11 mouse cellular contexts compared by ENCODE assay signal in the genomic region with DNA sequence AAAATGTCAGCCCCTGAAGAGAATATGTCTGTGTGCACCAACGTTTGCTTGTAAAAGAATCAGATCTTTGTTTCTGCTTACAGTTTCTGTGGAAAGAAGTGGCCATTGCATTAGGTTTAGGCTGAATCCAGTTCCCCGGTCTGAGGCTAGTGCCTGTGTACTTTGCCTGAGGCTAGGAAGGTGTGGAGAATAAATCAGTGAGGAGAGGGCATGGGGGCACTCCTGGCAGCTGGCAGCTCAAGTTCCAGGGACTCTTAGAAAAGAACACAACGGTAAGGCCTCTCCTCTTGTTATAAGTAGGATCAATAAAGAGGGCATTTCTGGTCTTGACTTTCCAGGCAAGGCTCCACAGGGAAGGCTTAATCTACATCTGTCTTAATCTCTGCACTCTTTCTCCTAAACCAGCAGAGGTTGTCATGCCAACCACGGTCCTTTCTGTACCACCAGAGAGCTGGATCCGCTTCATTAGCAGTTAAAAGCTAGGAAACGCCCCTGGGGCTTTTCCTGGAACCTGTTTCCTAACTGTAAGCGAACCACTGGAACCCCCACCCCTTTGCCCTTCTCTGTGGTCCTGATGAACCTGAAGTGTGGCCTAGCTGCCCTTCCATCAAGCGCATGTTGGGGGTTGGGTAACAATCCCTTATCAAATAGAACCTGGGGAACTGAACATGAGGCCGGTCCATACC. TPM values are rescaled to one million over a fixed set of nuclear protein-coding genes. Genes with fewer than 3 reads are reported as not detected.
A peak's percentile ranks its signal among the peaks of the same experiment; 100 is the strongest.
DNase-seq lines count a peak whose midpoint lies in the region; ATAC-seq and TF ChIP-seq lines count a peak whose summit lies in the region.
"Had no signal": no experiment of that assay in that cellular context is flagged by ENCODE, and none has a peak within 500 bp of the region (broad histone marks: within the 10 kb centered on the region; RNA-seq: fewer than 3 reads in every experiment).

No protein-coding gene starts in this region.

- peak; percentile 47 for ATAC-seq in kidney, embryonic 16.5 days (ENCODE audit: low FRiP score, low TSS enrichment)
- peak; percentile 81 for ATAC-seq in hindbrain, embryonic 14.5 days (ENCODE audit: low FRiP score)
- peak; percentile 85 for ATAC-seq in midbrain, embryonic 15.5 days (replicated peaks)

- H3K4me2 ChIP-seq in kidney, embryonic 16.5 days (replicated peaks; ENCODE audit: low read depth, low read length), result no peak overlapping the region
- H3K4me2 ChIP-seq in hindbrain, embryonic 14.5 days (replicated peaks), result no peak overlapping the region
- no peak overlapping the region for H3K4me2 ChIP-seq in midbrain, embryonic 15.5 days

- H3K9ac ChIP-seq in kidney, embryonic 16.5 days (replicated peaks; ENCODE audit: low read length), result no peak overlapping the region; the same call in 1 of the 2 replicates
- H3K9ac ChIP-seq in hindbrain, embryonic 14.5 days, result no peak overlapping the region
- no peak overlapping the region for H3K9ac ChIP-seq in midbrain, embryonic 15.5 days

- peaks cover 14% of the 10 kb centered on the region for H3K4me1 ChIP-seq in kidney, embryonic 16.5 days (ENCODE audit: insufficient read depth, low read length)
- H3K4me1 ChIP-seq in kidney, adult 2 months (ENCODE audit: control insufficient read depth, insufficient read depth, low read length), result no peaks in the 10 kb centered on the region; the same call in 1 of the 2 replicates
- H3K4me1 ChIP-seq in hindbrain, embryonic 14.5 days (replicated peaks; ENCODE audit: control insufficient read depth, insufficient read depth, low read length), result 0 out of 2 replicates have a peak, but pooled peaks cover 11% of the 10 kb centered on the region
- H3K4me1 ChIP-seq in midbrain, embryonic 15.5 days, result peaks cover 15% of the 10 kb centered on the region

- TF ChIP-seq POLR2A in kidney, adult 2 months (IDR thresholded peaks at IDR 0.05; ENCODE audit: low read depth, low read length), result no peak

- no peak overlapping the region for H3K4me3 ChIP-seq in kidney, embryonic 16.5 days (ENCODE audit: low read length)
- H3K4me3 ChIP-seq in kidney, adult 2 months (ENCODE audit: insufficient read depth, low read depth, low read length), result no peak overlapping the region
- no peak overlapping the region for H3K4me3 ChIP-seq in hindbrain, embryonic 14.5 days (replicated peaks; ENCODE audit: low read length)
- H3K4me3 ChIP-seq in midbrain, embryonic 15.5 days, result no peak overlapping the region
- H3K4me3 ChIP-seq: left cerebral cortex, adult 2 months had no signal

- no peak for TF ChIP-seq CTCF in kidney, adult 2 months (conservative IDR thresholded peaks at IDR 0.05; ENCODE audit: insufficient read depth, insufficient read length, low read depth, low read length)

- H3K9me3 ChIP-seq in kidney, embryonic 16.5 days (ENCODE audit: low read length), result no peaks in the 10 kb centered on the region
- no peaks in the 10 kb centered on the region for H3K9me3 ChIP-seq in hindbrain, embryonic 14.5 days (ENCODE audit: control insufficient read depth, low read length)
- H3K9me3 ChIP-seq in midbrain, embryonic 15.5 days, result no peaks in the 10 kb centered on the region

- no peaks in the 10 kb centered on the region for H3K27me3 ChIP-seq in kidney, embryonic 16.5 days (ENCODE audit: insufficient read depth, low read length)
- H3K27me3 ChIP-seq in kidney, adult 2 months (replicated peaks; ENCODE audit: control insufficient read depth, insufficient read depth, low read length), result no peaks in the 10 kb centered on the region
- H3K27me3 ChIP-seq in hindbrain, embryonic 14.5 days (ENCODE audit: control insufficient read depth, insufficient read depth, low read length), result no peaks in the 10 kb centered on the region
- H3K27me3 ChIP-seq in midbrain, embryonic 15.5 days (replicated peaks), result no peaks in the 10 kb centered on the region

- H3K27ac ChIP-seq in kidney, embryonic 16.5 days (ENCODE audit: low read length), result peak overlapping the region; percentile 61; the same call in 1 of the 2 replicates
- no peak overlapping the region for H3K27ac ChIP-seq in kidney, adult 2 months (ENCODE audit: insufficient read depth, low read depth, low read length)
- peak overlapping the region; percentile 34; the same call in 1 of the 2 replicates for H3K27ac ChIP-seq in hindbrain, embryonic 14.5 days
- peak overlapping the region; percentile 55 for H3K27ac ChIP-seq in midbrain, embryonic 15.5 days
- H3K27ac ChIP-seq: left cerebral cortex, adult 2 months had no signal

- H3K36me3 ChIP-seq in kidney, embryonic 16.5 days (ENCODE audit: insufficient read depth, low read length), result no peaks in the 10 kb centered on the region
- H3K36me3 ChIP-seq in kidney, adult 2 months (ENCODE audit: control insufficient read depth, insufficient read depth, low read length), result no peaks in the 10 kb centered on the region
- H3K36me3 ChIP-seq in hindbrain, embryonic 14.5 days (replicated peaks; ENCODE audit: control insufficient read depth, insufficient read depth), result no peaks in the 10 kb centered on the region
- no peaks in the 10 kb centered on the region for H3K36me3 ChIP-seq in midbrain, embryonic 15.5 days (replicated peaks)

- WGBS in kidney, embryonic 16.5 days, result 38% methylated on average over 9 of the region's 9 CpGs
- WGBS in kidney, adult 2 months, result 63% methylated on average over 9 of the region's 9 CpGs
- 19% methylated on average over 9 of the region's 9 CpGs for WGBS in hindbrain, embryonic 14.5 days
- WGBS in midbrain, embryonic 15.5 days, result 14% methylated on average over 9 of the region's 9 CpGs

- DNase-seq in kidney, adult 2 months, result no peak
- peak; percentile 57 for DNase-seq in embryo, embryonic 11 days
- DNase-seq in hindbrain, embryonic 14.5 days (ENCODE audit: low spot score), result peak; percentile 55
- DNase-seq in cerebellum, postnatal 10 days, result no peak
- DNase-seq in gastrocnemius, adult 8-10 months (ENCODE audit: low spot score in 2 of 2), result no peak
- DNase-seq in gastrocnemius, adult 18-20 months (ENCODE audit: low spot score), result no peak
- DNase-seq: adrenal gland, postnatal 14 days; cerebellum, postnatal 25 days had no signal

RNA-seq across cellular contexts. Expression of gene Dapp1, which starts 4.3 kb away (rescaled TPM):
- 9.3 and 10.1 TPM in 2 replicates for polyA plus RNA-seq in kidney, embryonic 16.5 days (2015; fragmentation: Nextera tagmentation; extraction: Ambion mirVana)
- 1.7 and 2.3 TPM in 2 replicates for polyA plus RNA-seq in kidney, adult 2 months (2012; rRNA removed)
- polyA plus RNA-seq in hindbrain, embryonic 14.5 days (2014; fragmentation: Nextera tagmentation; extraction: Ambion mirVana), result 2.8 and 3.0 TPM in 2 replicates
- polyA plus RNA-seq in midbrain, embryonic 15.5 days (2015; fragmentation: Nextera tagmentation; extraction: Ambion mirVana), result 1.0 and 1.4 TPM in 2 replicates
- 1 to 10 TPM; 1.2 to 2.4 (median 1.9) TPM for total RNA-seq in gastrocnemius, adult 8-10 months (2022)
- 1 to 10 TPM; 1.7 to 3.7 TPM for total RNA-seq in gastrocnemius, adult 18-20 months (2021)

RNA-seq across cellular contexts. Expression of gene Lamtor3, which starts 58.8 kb away (rescaled TPM):
- polyA plus RNA-seq in kidney, embryonic 16.5 days (2015; fragmentation: Nextera tagmentation; extraction: Ambion mirVana), result 118 and 125 TPM in 2 replicates
- polyA plus RNA-seq in kidney, adult 2 months (2012; rRNA removed), result 32.9 and 41.5 TPM in 2 replicates
- 128 and 131 TPM in 2 replicates for polyA plus RNA-seq in hindbrain, embryonic 14.5 days (2014; fragmentation: Nextera tagmentation; extraction: Ambion mirVana)
- polyA plus RNA-seq in midbrain, embryonic 15.5 days (2015; fragmentation: Nextera tagmentation; extraction: Ambion mirVana), result 133 and 134 TPM in 2 replicates
- 10 to 100 TPM; 46.7 to 51.7 (median 50.5) TPM for total RNA-seq in gastrocnemius, adult 8-10 months (2022)
- total RNA-seq in gastrocnemius, adult 18-20 months (2021), result 10 to 100 TPM; 46.6 to 50.5 TPM

Comparison
In these comparisons a context has a peak if more than half of its experiments do, and no peak if none do; other contexts are left out.
1. DNase-seq: peak in embryo, embryonic 11 days (single experiment) and hindbrain, embryonic 14.5 days (single experiment); none in kidney, adult 2 months (single experiment), cerebellum, postnatal 10 days (0 of 2), gastrocnemius, adult 8-10 months (0 of 2) and gastrocnemius, adult 18-20 months (single experiment).
2. Peak in every context shown above with its lines, with median percentiles within 50 percentile points of each other: ATAC-seq.